Mouse (Mus musculus) hindbrain, embryonic 11.5 days (tissue): ENCODE data around the gene Sec24c. TPM values are rescaled to one million over a fixed set of nuclear protein-coding genes. Genes with fewer than 3 reads are reported as not detected.

ENCODE experiments used
- ATAC-seq: fragments of 200-750 bp; cut with Nextera tagmentation; 2 replicates; pipeline ENCODE4 v1.8.0; 2017; ENCODE audit warnings: mild to moderate bottlenecking, moderate TSS enrichment, moderate library complexity; ENCODE audit not compliant: low FRiP score
- DNase-seq: peaks from one replicate; pipeline ENCODE4 v3.0.0-alpha.2; 2015; ENCODE audit warnings: low spot score
- H3K27ac ChIP-seq: fragments of 300-500 bp; sonication (generic); 2 replicates; pipeline ENCODE4 v1.5.1; 2014; ENCODE audit warnings: mild to moderate bottlenecking, low read depth, low read length
- H3K27me3 ChIP-seq: fragments of 300-500 bp; sonication (generic); 2 replicates; pipeline ENCODE4 v1.6.1; 2014; ENCODE audit warnings: mild to moderate bottlenecking, low read length, moderate library complexity, mixed read lengths; ENCODE audit not compliant: control insufficient read depth, insufficient read depth
- H3K36me3 ChIP-seq: fragments of 300-500 bp; sonication (generic); 2 replicates; pipeline ENCODE4 v1.6.1; 2014; ENCODE audit warnings: mild to moderate bottlenecking, low read length, moderate library complexity, mixed read lengths; ENCODE audit not compliant: control insufficient read depth, insufficient read depth
- H3K4me1 ChIP-seq: fragments of 300-500 bp; sonication (generic); replicated peaks from 2 replicates; pipeline ENCODE4 v1.6.1; 2014; ENCODE audit warnings: low read length, mixed read lengths; ENCODE audit not compliant: control insufficient read depth, insufficient read depth
- H3K4me2 ChIP-seq: fragments of 300-500 bp; sonication (generic); replicated peaks from 2 replicates; pipeline ENCODE4 v1.6.1; 2014; ENCODE audit warnings: mild to moderate bottlenecking, low read depth, low read length
- H3K4me3 ChIP-seq: fragments of 300-500 bp; sonication (generic); 2 replicates; pipeline ENCODE4 v1.5.1; 2014; ENCODE audit warnings: low read depth, low read length
- H3K9ac ChIP-seq: fragments of 300-500 bp; sonication (generic); 2 replicates; pipeline ENCODE4 v1.6.1; 2014; ENCODE audit warnings: low read depth, low read length
- H3K9me3 ChIP-seq: fragments of 300-500 bp; sonication (generic); 2 replicates; pipeline ENCODE4 v1.6.1; 2016; ENCODE audit warnings: low read length; ENCODE audit not compliant: control insufficient read depth
- WGBS: fragments of 180-500 bp; shearing (Covaris S2); extraction: QIAGEN DNeasy Blood & Tissue Kit; methylation state at CpG from one replicate; pipeline ENCODE4 v1.1.7; 2014; 5-methylcytosine and 5-hydroxymethylcytosine counted together
- polyA plus RNA-seq: library from polyadenylated mRNA; unstranded; fragments of >200 nt; fragmentation: Nextera tagmentation; extraction: Ambion mirVana; gene quantifications from 2 replicates; pipeline ENCODE4 v1.2.1, GENCODE M21; 2014

Gene Sec24c
- polyA plus RNA-seq, 1 experiment from 2014 or later, result 76.6 TPM

DNA sequence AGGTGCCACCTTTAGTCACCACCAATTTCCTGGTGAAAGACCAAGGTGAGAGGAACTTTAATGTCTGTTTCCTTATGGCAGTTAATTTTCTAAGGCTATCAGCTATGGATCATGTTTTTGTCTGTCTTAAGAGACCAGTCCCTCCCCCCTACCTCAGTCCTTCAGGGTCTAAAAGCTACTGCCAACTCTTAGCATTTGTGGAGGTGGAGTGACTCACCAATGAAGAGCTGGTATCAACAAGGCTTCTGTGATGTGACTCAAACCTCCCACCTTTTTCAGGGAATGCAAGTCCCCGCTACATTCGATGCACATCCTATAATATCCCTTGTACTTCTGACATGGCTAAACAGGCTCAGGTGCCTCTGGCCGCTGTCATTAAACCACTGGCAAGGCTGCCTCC lies 12.5 kb downstream of the Sec24c start:
- WGBS, result 98% methylated on average over 3 of the region's 3 CpGs
- Histone ChIP-seq H3K9me3 (no peaks in the 10 kb centered on the region), H3K4me2 (no peak overlapping the region), H3K9ac (no peak overlapping the region), H3K4me1 (no peaks in the 10 kb centered on the region), H3K27me3 (no peaks in the 10 kb centered on the region), H3K27ac (no peak overlapping the region), H3K36me3 (peaks cover 24% of the 10 kb centered on the region), H3K4me3 (no peak overlapping the region)
- ATAC-seq, result no peak
- no peak for DNase-seq

- no peak for ATAC-seq
- no peak for DNase-seq
- no peaks in the 10 kb centered on the region for H3K4me1 ChIP-seq
- H3K27me3 ChIP-seq, result no peaks in the 10 kb centered on the region
- H3K4me3 ChIP-seq, result no peak overlapping the region
- H3K27ac ChIP-seq, result no peak overlapping the region
- H3K9me3 ChIP-seq, result no peaks in the 10 kb centered on the region
- no peak overlapping the region for H3K4me2 ChIP-seq
- H3K9ac ChIP-seq, result no peak overlapping the region
- WGBS, result 90% methylated on average over 2 of the region's 2 CpGs
- peaks cover 29% of the 10 kb centered on the region for H3K36me3 ChIP-seq
Observed at GRCm38 (mm10) chr14:20689009-20689408, 14.9 kb downstream of the Sec24c start.

DNA sequence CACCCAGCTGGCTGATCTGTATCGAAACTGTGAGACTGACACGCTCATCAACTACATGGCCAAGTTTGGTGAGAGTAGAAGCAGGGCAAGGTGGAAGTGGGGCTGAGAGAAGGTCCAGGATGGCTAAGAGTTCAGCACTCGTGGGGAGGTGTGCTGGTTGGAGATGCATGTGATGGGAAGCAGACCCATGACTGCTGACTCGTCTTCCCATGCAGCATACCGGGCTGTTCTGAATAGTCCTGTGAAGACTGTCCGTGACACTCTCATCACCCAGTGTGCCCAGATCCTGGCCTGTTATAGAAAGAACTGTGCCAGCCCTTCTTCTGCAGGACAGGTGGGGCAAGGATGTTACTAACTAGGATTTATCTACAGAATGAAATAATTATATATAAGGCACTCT lies 17.7 kb downstream of the Sec24c start:
- Histone ChIP-seq H3K27ac (no peak overlapping the region), H3K4me3 (no peak overlapping the region), H3K36me3 (peaks cover 20% of the 10 kb centered on the region; the same call in 1 of the 2 replicates), H3K4me1 (peaks cover 7% of the 10 kb centered on the region; the same call in 1 of the 2 replicates), H3K9ac (no peak overlapping the region), H3K27me3 (no peaks in the 10 kb centered on the region), H3K4me2 (no peak overlapping the region), H3K9me3 (no peaks in the 10 kb centered on the region)
- WGBS, result 90% methylated on average over 6 of the region's 6 CpGs
- no peak for ATAC-seq
- DNase-seq, result no peak

- ATAC-seq (no peak), DNase-seq (no peak)
- Histone ChIP-seq H3K27me3 (no peaks in the 10 kb centered on the region), H3K9me3 (no peaks in the 10 kb centered on the region), H3K4me2 (no peak overlapping the region), H3K4me3 (no peak overlapping the region), H3K4me1 (peaks cover 10% of the 10 kb centered on the region; the same call in 1 of the 2 replicates), H3K9ac (no peak overlapping the region), H3K27ac (no peak overlapping the region), H3K36me3 (peaks cover 18% of the 10 kb centered on the region; the same call in 1 of the 2 replicates)
- WGBS, result 91% methylated on average over 10 of the region's 10 CpGs
Observed at GRCm38 (mm10) chr14:20693589-20694101, 19.5 kb downstream of the Sec24c start.

DNA sequence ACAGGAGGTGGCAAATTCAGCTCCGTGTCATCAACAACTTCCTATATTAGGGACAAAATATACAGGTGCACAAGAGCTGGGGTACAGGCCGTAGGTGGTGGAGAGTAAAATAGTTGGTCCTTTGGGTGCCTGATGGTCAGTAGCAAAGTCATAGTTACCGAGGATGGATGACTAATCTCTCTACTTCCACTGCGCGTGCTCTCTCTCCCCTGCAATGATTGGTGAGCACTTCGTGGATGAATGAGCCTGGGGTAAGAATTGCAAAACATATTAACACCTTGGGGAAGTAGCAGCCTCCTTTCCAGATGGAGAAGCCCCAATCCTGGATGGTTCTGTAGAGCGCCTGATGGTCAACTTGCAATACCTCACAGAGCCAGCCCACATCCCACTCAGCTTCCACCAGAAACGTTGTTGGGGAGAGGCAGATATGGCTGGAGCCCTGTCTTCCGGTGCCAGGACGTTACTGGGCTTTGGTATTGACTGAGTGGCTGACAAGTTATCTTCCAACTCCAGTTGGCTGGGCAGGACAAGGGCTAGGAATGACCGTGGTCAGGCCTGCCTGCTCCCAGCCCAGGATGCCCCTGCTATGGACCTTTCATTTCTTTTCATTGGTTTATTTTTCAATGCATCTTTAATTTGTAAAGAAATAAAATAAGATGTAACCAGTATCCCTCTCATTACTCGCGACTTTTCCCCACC lies 20.2 kb downstream of the Sec24c start:
- Histone ChIP-seq H3K27ac (peak overlapping the region; percentile 96), H3K36me3 (peaks cover 16% of the 10 kb centered on the region; the same call in 1 of the 2 replicates)
- no peak for DNase-seq

GRCm38 (mm10) chr14:20694884-20695760 lies 21.0 kb downstream of the Sec24c start, which contains the start of gene Fut11:
Fut11 (plus strand) TSS chr14:20694968.
- Histone ChIP-seq H3K27ac (peak within 1 kb of the TSS; percentile 96), H3K4me3 (peak within 1 kb of the TSS; percentile 86), H3K36me3 (peaks cover 12% of the 10 kb centered on the region; the same call in 1 of the 2 replicates), H3K9me3 (no peaks in the 10 kb centered on the region), H3K27me3 (no peaks in the 10 kb centered on the region), H3K4me1 (peaks cover 10% of the 10 kb centered on the region; the same call in 1 of the 2 replicates), H3K9ac (peak within 1 kb of the TSS; percentile 84), H3K4me2 (peak within 1 kb of the TSS; percentile 84)
- under 1% methylated on average over 107 of the region's 111 CpGs for WGBS
- ATAC-seq (peak; percentile 95), DNase-seq (peak; percentile 92)

More for the DNA sequence above, 20.2 kb downstream of the Sec24c start:
- WGBS, result 48% methylated on average over 13 of the region's 13 CpGs
- H3K4me2 ChIP-seq, result peak overlapping the region; percentile 84
- no peaks in the 10 kb centered on the region for H3K27me3 ChIP-seq
- peak overlapping the region; percentile 84 for H3K9ac ChIP-seq
- peaks cover 10% of the 10 kb centered on the region; the same call in 1 of the 2 replicates for H3K4me1 ChIP-seq
- H3K4me3 ChIP-seq, result peak overlapping the region; percentile 86
- H3K9me3 ChIP-seq, result no peaks in the 10 kb centered on the region
- peak; percentile 60 for ATAC-seq

GRCm38 (mm10) chr14:20695761-20696520 lies 21.8 kb downstream of the Sec24c start:
- Histone ChIP-seq H3K36me3 (peaks cover 10% of the 10 kb centered on the region; the same call in 1 of the 2 replicates), H3K27ac (peak overlapping the region; percentile 96), H3K9ac (peak overlapping the region; percentile 84), H3K4me1 (peaks cover 10% of the 10 kb centered on the region; the same call in 1 of the 2 replicates), H3K27me3 (no peaks in the 10 kb centered on the region), H3K9me3 (no peaks in the 10 kb centered on the region), H3K4me2 (peak overlapping the region; percentile 84), H3K4me3 (peak overlapping the region; percentile 86)
- DNase-seq (no peak), ATAC-seq (no peak)
- WGBS, result 17% methylated on average over 27 of the region's 27 CpGs

- H3K9ac ChIP-seq, result peak overlapping the region; percentile 34; the same call in 1 of the 2 replicates
- H3K4me1 ChIP-seq, result peaks cover 14% of the 10 kb centered on the region; the same call in 1 of the 2 replicates
- H3K36me3 ChIP-seq, result 0 out of 2 replicates have a peak, but pooled peaks cover 7% of the 10 kb centered on the region
- DNase-seq (peak; percentile 43), ATAC-seq (no peak)
- no peaks in the 10 kb centered on the region for H3K9me3 ChIP-seq
- peak overlapping the region; percentile 84 for H3K4me2 ChIP-seq
- no peaks in the 10 kb centered on the region for H3K27me3 ChIP-seq
- 23% methylated on average over 1 of the region's 1 CpGs for WGBS
- H3K27ac ChIP-seq, result no peak overlapping the region
- H3K4me3 ChIP-seq, result peak overlapping the region; percentile 86
Observed at GRCm38 (mm10) chr14:20696986-20697385, 22.9 kb downstream of the Sec24c start.
